Mouse (Mus musculus): Measurements from ENCODE around the gene Gm9922. TPM values are rescaled to one million over a fixed set of nuclear protein-coding genes. Genes with fewer than 3 reads are reported as not detected.

Gm9922 gene
- polyA plus RNA-seq (2014; fragmentation: Illumina TruSeq; extraction: RNeasy Lipid Tissue Mini Kit (QIAGEN cat#74804); ENCODE audit: low read depth, low replicate concordance), result not detected

GRCm38 (mm10) chr14:101729237-101729971, at the start of gene Gm9922, which contains the start of gene Lmo7:
Gene Gm9922, minus strand, starts transcription at chr14:101729814.
Gene Lmo7, plus strand, starts transcription at chr14:101729957.

Other genes starting within 250 kb of the Gm9922 start
- 175 TPM for gene Tbc1d4, start 120.6 kb downstream of the Gm9922 start, polyA plus RNA-seq (2014; fragmentation: Illumina TruSeq; extraction: RNeasy Lipid Tissue Mini Kit (QIAGEN cat#74804); ENCODE audit: low read depth, low replicate concordance)
- gene Commd6, start 89.1 kb downstream of the Gm9922 start, polyA plus RNA-seq (2014; fragmentation: Illumina TruSeq; extraction: RNeasy Lipid Tissue Mini Kit (QIAGEN cat#74804); ENCODE audit: low read depth, low replicate concordance), result 166 TPM
- gene Uchl3, start 75.8 kb downstream of the Gm9922 start, polyA plus RNA-seq (2014; fragmentation: Illumina TruSeq; extraction: RNeasy Lipid Tissue Mini Kit (QIAGEN cat#74804); ENCODE audit: low read depth, low replicate concordance), result 147 TPM
- 21.9 TPM for gene Lmo7, start 143 bp upstream of the Gm9922 start, polyA plus RNA-seq (2014; fragmentation: Illumina TruSeq; extraction: RNeasy Lipid Tissue Mini Kit (QIAGEN cat#74804); ENCODE audit: low read depth, low replicate concordance)